Mouse (Mus musculus) spleen, adult 18-20 months (tissue): ENCODE measurements around the gene Cacybp.

Experiments used
- DNase-seq, 2 experiments: peaks; one replicate each; pipeline ENCODE4 v3.0.0; 2022; ENCODE audit warnings: mixed read lengths in 2 of 2

Cacybp gene

GRCm38 (mm10) chr1:160212123-160212691 is 468 bp downstream of the Cacybp start:
- DNase-seq = no peak

GRCm38 (mm10) chr1:160211597-160212122 is 1.0 kb downstream of the Cacybp start:
- DNase-seq = no peak

- DNase-seq = no peak
Observed at GRCm38 (mm10) chr1:160210566-160210965, 2.1 kb downstream of the Cacybp start.

DNA sequence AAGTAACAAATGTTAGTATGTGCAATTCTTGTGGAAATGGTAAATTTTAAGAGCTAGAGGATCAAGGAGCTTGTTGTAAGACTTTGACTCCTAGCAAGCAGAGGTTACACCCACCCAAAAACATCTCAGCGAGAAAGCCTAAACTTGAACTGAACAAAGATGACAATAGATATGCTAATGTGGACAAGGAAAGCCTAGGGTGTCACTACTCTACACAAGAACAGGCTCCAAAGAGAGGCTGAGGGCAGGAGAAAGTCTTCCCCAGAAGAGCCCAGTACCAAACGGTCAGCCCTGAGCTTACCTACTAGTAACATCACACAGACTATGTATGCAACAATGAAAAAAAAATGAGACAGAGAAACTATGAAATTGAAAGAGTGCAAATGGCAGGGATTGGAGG is 2.8 kb downstream of the Cacybp start:
- no peak for DNase-seq

DNA sequence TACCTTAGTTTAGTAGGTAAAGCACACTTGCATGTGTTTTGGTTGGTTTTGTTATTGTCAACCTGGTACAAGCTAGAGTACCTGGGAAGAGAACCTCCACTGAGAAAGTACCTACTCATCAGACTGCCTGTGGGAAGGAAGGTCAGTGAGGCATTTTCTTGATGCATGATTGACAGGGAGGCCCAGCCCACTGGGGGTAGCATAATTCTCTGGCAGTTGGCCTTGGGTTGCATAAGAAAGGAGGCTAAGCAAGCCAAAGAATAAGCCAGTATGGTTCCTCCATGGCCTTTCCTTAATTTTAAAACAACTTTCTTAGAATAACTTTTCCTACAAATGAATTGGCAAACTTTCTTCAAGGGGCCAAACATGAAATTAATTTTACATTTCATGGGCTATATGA is 7.2 kb downstream of the Cacybp start:
- DNase-seq = no peak

- DNase-seq = no peak
Observed at GRCm38 (mm10) chr1:160195337-160195663, 17.4 kb downstream of the Cacybp start.

- DNase-seq = peak; percentile 97 to 98
Observed at GRCm38 (mm10) chr1:160194529-160195336, 17.9 kb downstream of the Cacybp start, which contains the start of gene Mrps14. Gene Mrps14 (plus strand): TSS chr1:160195215.

- no peak for DNase-seq
Observed at GRCm38 (mm10) chr1:160184506-160184905, 28.2 kb downstream of the Cacybp start.

DNA sequence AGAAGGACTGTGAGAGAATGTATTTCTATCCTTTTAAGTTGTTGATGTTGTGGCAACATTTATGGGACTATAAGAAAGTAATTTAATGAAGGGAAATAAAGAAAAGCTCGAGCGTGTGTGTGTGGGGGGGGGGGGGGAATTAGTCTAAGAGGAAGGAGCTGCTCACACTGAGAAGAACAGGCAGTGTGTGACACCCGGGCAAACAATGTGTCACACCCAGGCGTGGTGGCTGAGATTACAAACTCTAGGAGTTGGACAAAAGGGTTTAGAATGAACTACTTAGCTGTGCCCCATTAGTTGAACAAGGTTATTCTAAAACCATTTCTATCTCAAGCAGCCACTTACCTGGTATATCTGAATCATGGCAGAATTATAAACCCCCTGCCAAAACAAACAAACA is 31.5 kb downstream of the Cacybp start:
- no peak for DNase-seq

- DNase-seq = no peak
Observed at GRCm38 (mm10) chr1:160176903-160177302, 35.8 kb downstream of the Cacybp start.

DNA sequence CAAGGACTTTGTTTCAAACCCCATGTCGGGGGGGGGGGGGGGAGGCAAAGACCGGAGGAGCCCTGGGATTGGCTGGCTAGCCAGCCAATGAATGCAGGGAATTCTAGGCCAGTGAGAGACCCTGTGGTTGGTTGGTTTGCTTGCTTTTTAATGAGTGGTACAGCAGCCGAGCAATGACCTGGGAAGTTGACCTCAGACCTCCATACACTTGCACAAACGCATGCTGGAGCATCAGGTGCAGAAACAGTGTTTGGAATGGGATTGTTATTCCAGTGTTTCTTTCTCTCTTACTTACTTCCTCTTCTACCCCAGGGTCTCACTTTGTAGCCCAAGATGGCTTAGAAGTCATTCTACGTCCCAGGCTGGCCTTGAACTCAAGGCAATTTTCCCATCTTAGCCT is 46.1 kb downstream of the Cacybp start:
- no peak for DNase-seq

GRCm38 (mm10) chr1:160158190-160158589 is 54.5 kb downstream of the Cacybp start:
- DNase-seq = no peak

GRCm38 (mm10) chr1:160153480-160153879 is 59.2 kb downstream of the Cacybp start, which contains the start of gene Tnn:
Gene Tnn (minus strand): TSS chr1:160153580.
- no peak for DNase-seq
